Mouse (Mus musculus) spleen, adult 10 weeks (tissue): Measurements from ENCODE around the gene Gm15262. TPM values are rescaled to one million over a fixed set of nuclear protein-coding genes. Genes with fewer than 3 reads are reported as not detected.

ENCODE experiments used
- polyA plus RNA-seq: library from polyadenylated mRNA; stranded (reverse); fragments of 350-450 nt; fragmentation: Illumina TruSeq; extraction: RNeasy Lipid Tissue Mini Kit (QIAGEN cat#74804); gene quantifications from one replicate; pipeline ENCODE4 v1.2.3, GENCODE M21; 2015; ENCODE audit warnings: low replicate concordance; ENCODE audit not compliant: insufficient read depth

Gene Gm15262
- not detected for polyA plus RNA-seq

DNA sequence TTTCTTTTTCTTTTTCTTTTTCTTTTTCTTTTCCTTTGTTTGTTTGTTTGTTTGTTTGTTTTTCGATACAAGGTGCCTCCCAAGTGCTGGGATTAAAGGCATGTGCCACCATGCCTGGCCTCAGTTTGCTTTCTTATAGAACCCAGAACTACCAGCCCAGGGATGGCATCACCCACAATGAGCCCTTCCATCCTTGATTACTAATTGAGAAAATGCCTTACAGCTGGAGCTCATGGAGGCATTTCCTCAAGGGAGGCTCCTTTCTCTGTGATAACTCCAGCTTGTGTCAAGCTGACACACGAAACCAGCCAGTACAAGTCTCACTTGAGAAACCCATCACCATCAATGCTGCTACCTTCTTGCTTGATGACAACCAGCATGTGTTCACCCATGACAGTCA, at the start of gene Gm15262:
TSS of gene Gm15262 (plus strand) at position 301 of the 400 bp plus-strand sequence.

Other genes starting within 250 kb of the Gm15262 start
- 0.88 TPM for gene Scml2, start 170.3 kb upstream of the Gm15262 start, polyA plus RNA-seq